Mouse (Mus musculus) stomach, postnatal 0 days (tissue): ENCODE measurements at regions not wholly inside any gene's neighbourhood (a gene's known extent, or its start where the extent isn't known, plus 50 kb on each side); places are given as distances from the start of the nearest gene placed in this dataset.

Experiments used
- ATAC-seq: fragments of 200-750 bp; cut with Nextera tagmentation; 2 replicates; pipeline ENCODE4 v1.8.0; 2017; ENCODE audit not compliant: low FRiP score, low TSS enrichment
- DNase-seq: peaks from one replicate; pipeline ENCODE4 v3.0.0-alpha.2; 2016; ENCODE audit warnings: low spot score
- H3K27ac ChIP-seq: fragments of 300-500 bp; sonication (generic); replicated peaks from 2 replicates; pipeline ENCODE4 v1.5.1; 2014; ENCODE audit warnings: mild to moderate bottlenecking, control low read depth
- H3K27me3 ChIP-seq: fragments of 300-500 bp; sonication (generic); 2 replicates; pipeline ENCODE4 v1.6.1; 2014; ENCODE audit warnings: low read length; ENCODE audit not compliant: control insufficient read depth, insufficient read depth
- H3K36me3 ChIP-seq: fragments of 300-500 bp; sonication (generic); 2 replicates; pipeline ENCODE4 v1.6.1; 2014; ENCODE audit warnings: low read length, mixed read lengths; ENCODE audit not compliant: control insufficient read depth, insufficient read depth
- H3K4me1 ChIP-seq: fragments of 300-500 bp; sonication (generic); replicated peaks from 2 replicates; pipeline ENCODE4 v1.6.1; 2014; ENCODE audit warnings: antibody characterized with exemption; ENCODE audit not compliant: control insufficient read depth, insufficient read depth
- H3K4me2 ChIP-seq: fragments of 300-500 bp; sonication (generic); replicated peaks from 2 replicates; pipeline ENCODE4 v1.6.1; 2014; ENCODE audit warnings: low read depth, mild to moderate bottlenecking, control low read depth, moderate library complexity
- H3K4me3 ChIP-seq: fragments of 300-500 bp; sonication (generic); 2 replicates; pipeline ENCODE4 v1.5.1; 2014; ENCODE audit warnings: low read depth, low read length, control low read depth
- H3K9ac ChIP-seq: fragments of 300-500 bp; sonication (generic); 2 replicates; pipeline ENCODE4 v1.6.1; 2014; ENCODE audit warnings: mild to moderate bottlenecking, low read length, control low read depth, mixed read lengths
- H3K9me3 ChIP-seq: fragments of 300-500 bp; sonication (generic); 2 replicates; pipeline ENCODE4 v1.6.1; 2016; ENCODE audit warnings: low read length; ENCODE audit not compliant: control insufficient read depth
- CTCF ChIP-seq: IDR thresholded peaks from 2 replicates; pipeline ENCODE4 v1.5.1; 2016; ENCODE audit warnings: antibody characterized with exemption, low read depth, mild to moderate bottlenecking, moderate library complexity
- EP300 ChIP-seq: optimal IDR thresholded peaks from 2 replicates; pipeline ENCODE3; 2016; ENCODE audit warnings: antibody characterized with exemption
- WGBS: fragments of 180-500 bp; shearing (Covaris S2); extraction: QIAGEN DNeasy Blood & Tissue Kit; methylation state at CpG from one replicate; pipeline ENCODE4 v1.1.7; 2014; 5-methylcytosine and 5-hydroxymethylcytosine counted together

DNA sequence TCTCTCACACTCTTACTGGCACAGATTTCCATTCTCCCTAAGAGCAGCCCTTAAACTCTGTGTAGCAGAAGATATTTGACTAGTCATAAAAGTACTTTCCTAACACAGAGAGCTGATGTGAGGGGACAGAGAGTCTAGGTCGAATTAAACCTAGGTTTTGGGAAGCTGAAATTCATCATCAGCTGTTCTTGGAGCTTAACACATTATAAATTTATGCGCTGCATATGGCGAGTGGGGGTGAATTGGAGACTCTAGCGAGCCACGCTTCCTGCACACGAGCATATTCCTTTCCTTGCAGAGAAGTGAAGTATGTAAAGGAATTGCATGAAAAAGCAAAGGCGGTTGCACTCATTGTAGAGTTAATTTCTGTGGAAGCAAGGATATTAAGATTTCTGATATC lies 912.4 kb downstream of the Synb start:
- no peak for ATAC-seq
- DNase-seq, result no peak
- Histone ChIP-seq H3K27ac (no peak overlapping the region), H3K9me3 (no peaks in the 10 kb centered on the region), H3K36me3 (no peaks in the 10 kb centered on the region), H3K27me3 (no peaks in the 10 kb centered on the region), H3K4me2 (no peak overlapping the region), H3K9ac (no peak overlapping the region), H3K4me1 (no peaks in the 10 kb centered on the region), H3K4me3 (no peak overlapping the region)
- 80% methylated on average over 7 of the region's 7 CpGs for WGBS
- no peak for TF ChIP-seq EP300
- no peak for TF ChIP-seq CTCF

DNA sequence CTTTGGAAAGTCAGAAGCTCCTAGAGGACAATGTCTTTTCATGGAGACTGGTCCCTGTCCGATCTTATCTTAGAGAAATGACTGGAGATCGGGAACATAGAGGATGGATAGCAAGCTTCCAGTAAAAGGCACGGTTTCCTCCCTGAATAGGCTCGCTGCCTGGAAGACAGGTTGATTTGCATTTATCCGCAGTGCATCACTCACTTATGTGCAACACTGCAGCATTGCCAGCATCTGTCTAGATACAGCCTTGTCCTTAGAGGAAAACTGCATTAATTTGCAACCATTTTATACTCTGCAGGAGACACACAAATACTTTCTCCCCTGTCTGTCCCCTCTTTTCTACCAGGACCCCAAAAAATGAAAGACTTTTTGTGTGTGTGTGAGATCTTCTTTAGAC lies 926.4 kb downstream of the Synb start:
- no peaks in the 10 kb centered on the region for H3K9me3 ChIP-seq
- DNase-seq, result no peak
- no peaks in the 10 kb centered on the region for H3K27me3 ChIP-seq
- no peak overlapping the region for H3K4me3 ChIP-seq
- H3K4me1 ChIP-seq, result no peaks in the 10 kb centered on the region
- TF ChIP-seq CTCF (no peak), EP300 (no peak)
- no peak overlapping the region for H3K9ac ChIP-seq
- 88% methylated on average over 5 of the region's 5 CpGs for WGBS
- no peaks in the 10 kb centered on the region for H3K36me3 ChIP-seq
- no peak overlapping the region for H3K4me2 ChIP-seq
- H3K27ac ChIP-seq, result no peak overlapping the region
- no peak for ATAC-seq

DNA sequence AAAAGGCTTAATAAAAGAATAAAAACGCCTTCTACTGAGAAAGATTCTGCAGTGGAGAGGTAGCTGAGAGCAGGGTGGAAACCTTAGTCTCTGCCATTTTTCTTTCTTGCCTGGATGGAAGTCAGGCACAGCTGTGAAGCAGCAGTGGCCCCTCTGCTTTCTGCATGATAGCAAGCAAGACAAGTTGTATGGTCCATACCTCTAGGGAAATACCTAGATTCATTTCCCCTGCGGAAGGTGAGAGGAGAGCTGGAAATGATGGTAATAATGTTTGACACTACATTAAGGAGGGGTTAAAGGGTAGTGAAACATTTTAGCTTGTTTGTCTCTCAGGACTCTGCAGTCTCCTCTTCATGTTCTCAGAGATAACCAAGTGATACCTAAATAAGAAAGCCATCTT lies 930.2 kb downstream of the Synb start:
- no peak overlapping the region for H3K4me3 ChIP-seq
- DNase-seq (no peak), ATAC-seq (no peak)
- no peak overlapping the region for H3K27ac ChIP-seq
- H3K4me1 ChIP-seq, result no peaks in the 10 kb centered on the region
- TF ChIP-seq EP300 (no peak), CTCF (no peak)
- no peaks in the 10 kb centered on the region for H3K9me3 ChIP-seq
- 82% methylated on average over 2 of the region's 2 CpGs for WGBS
- no peak overlapping the region for H3K9ac ChIP-seq
- no peaks in the 10 kb centered on the region for H3K36me3 ChIP-seq
- no peaks in the 10 kb centered on the region for H3K27me3 ChIP-seq
- no peak overlapping the region for H3K4me2 ChIP-seq

DNA sequence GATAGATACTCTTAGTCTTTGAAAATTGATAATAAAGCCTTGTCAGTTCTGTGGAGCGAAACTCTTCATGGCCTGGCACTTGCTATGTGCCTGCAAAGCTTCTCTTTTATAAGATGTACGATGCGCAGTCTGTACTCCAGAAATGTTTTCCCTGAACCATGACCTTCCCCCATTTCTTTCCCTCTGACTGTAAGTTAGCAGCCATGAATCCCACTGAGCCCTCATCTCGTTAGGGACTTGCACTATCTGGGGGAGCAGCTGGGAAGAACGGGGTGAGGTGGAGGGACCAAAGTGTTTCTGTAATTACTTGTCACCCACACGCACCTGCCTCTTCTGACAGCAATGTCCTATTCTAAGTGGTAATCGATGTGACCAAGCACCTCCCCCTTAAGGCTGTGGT lies 932.1 kb downstream of the Synb start:
- H3K4me3 ChIP-seq, result no peak overlapping the region
- TF ChIP-seq EP300, result no peak
- no peak for TF ChIP-seq CTCF
- no peaks in the 10 kb centered on the region for H3K9me3 ChIP-seq
- ATAC-seq (no peak), DNase-seq (no peak)
- no peaks in the 10 kb centered on the region for H3K27me3 ChIP-seq
- no peak overlapping the region for H3K9ac ChIP-seq
- no peaks in the 10 kb centered on the region for H3K36me3 ChIP-seq
- WGBS, result 61% methylated on average over 7 of the region's 7 CpGs
- no peak overlapping the region for H3K4me2 ChIP-seq
- H3K4me1 ChIP-seq, result no peaks in the 10 kb centered on the region
- H3K27ac ChIP-seq, result no peak overlapping the region

DNA sequence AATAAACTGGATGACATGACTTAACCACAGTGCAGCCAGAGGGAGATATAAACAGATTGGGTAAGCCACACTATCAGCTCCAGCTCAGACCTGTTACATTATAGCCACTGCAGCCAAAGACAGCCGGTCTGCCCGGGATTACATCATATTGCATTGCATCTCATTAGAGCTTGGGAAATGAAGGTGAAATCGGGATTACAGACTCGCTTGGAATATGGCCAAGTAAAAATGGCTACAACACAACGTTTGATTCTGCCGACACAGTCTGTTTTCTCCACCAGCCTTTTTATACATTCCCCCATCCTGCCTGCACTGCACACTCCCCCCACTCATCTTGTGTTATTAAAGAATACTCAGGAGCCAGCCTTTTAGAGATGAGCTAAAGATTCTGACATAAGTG lies 932.6 kb downstream of the Synb start:
- Histone ChIP-seq H3K36me3 (no peaks in the 10 kb centered on the region), H3K4me1 (no peaks in the 10 kb centered on the region), H3K27me3 (no peaks in the 10 kb centered on the region), H3K4me3 (no peak overlapping the region), H3K9ac (no peak overlapping the region), H3K4me2 (no peak overlapping the region), H3K9me3 (no peaks in the 10 kb centered on the region), H3K27ac (no peak overlapping the region)
- ATAC-seq (no peak), DNase-seq (no peak)
- 62% methylated on average over 6 of the region's 6 CpGs for WGBS
- no peak for TF ChIP-seq CTCF
- TF ChIP-seq EP300, result no peak

DNA sequence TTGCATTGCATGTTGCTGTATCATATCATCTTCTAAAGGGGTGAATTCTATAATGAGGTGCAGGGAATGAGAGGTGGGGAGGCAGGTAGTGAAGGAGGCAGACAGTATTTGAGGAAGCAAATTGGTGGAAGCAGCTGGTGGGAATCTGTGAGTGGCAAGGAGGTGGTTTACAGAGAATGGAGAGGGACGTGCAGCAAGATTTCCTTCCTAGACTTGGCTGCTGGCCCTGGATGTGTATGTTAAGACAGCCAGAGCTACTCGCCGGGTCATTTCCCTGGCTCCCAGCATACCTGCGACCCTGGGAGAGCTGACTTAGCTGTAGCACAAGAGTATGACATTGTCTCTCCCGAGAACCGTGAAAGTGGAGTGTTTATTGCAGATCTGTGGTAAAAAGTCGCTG lies 937.7 kb downstream of the Synb start:
- Histone ChIP-seq H3K27ac (no peak overlapping the region), H3K27me3 (no peaks in the 10 kb centered on the region), H3K36me3 (no peaks in the 10 kb centered on the region), H3K9ac (no peak overlapping the region), H3K4me2 (no peak overlapping the region), H3K9me3 (no peaks in the 10 kb centered on the region), H3K4me1 (no peaks in the 10 kb centered on the region), H3K4me3 (no peak overlapping the region)
- WGBS, result 62% methylated on average over 7 of the region's 7 CpGs
- TF ChIP-seq EP300 (no peak), CTCF (no peak)
- DNase-seq (no peak), ATAC-seq (no peak)
